Mouse (Mus musculus) frontal cortex, adult 2 months (tissue): ENCODE results near the gene Gm21560. TPM values are rescaled to one million over a fixed set of nuclear protein-coding genes. Genes with fewer than 3 reads are reported as not detected.
A peak's percentile ranks its signal among the peaks of the same experiment; 100 is the strongest.
"Not testable (repeated sequence)": the region's sequence is repeated elsewhere in the genome, so short reads cannot be mapped to it uniquely, and the experiment has no call there.

Experiments
- DNase-seq, 2 experiments: peaks; one replicate each; pipeline ENCODE4 v3.0.0; 2022; ENCODE audit warnings: low spot score in 1 of 2; ENCODE audit errors: extremely low spot score in 1 of 2
- polyA plus RNA-seq: library from polyadenylated mRNA; depleted of rRNA; stranded (reverse); fragments of >200 nt; gene quantifications from 2 replicates; pipeline ENCODE4 v1.2.3, GENCODE M21; 2012; rRNA removed

Gm21560 gene
- not detected in 2 replicates for polyA plus RNA-seq

GRCm38 (mm10) chr14:6219192-6219591 is at the start of gene Gm21560:
Gene Gm21560 (minus strand): TSS chr14:6219292.
- DNase-seq: not testable (repeated sequence)

- DNase-seq: peak in 1 of 2 experiments; percentile 1
Observed at GRCm38 (mm10) chr14:6163538-6163937, 55.6 kb downstream of the Gm21560 start.

GRCm38 (mm10) chr14:6161085-6161484 is 58.0 kb downstream of the Gm21560 start:
- DNase-seq: not testable (repeated sequence)

Other genes with a start within 250 kb of the Gm21560 start
- not detected in 2 replicates for gene Gm3453, start 240.2 kb downstream of the Gm21560 start, polyA plus RNA-seq
- not detected in 2 replicates for gene Gm6337, start 161.0 kb downstream of the Gm21560 start, polyA plus RNA-seq
- gene Gm8206, start 125.3 kb downstream of the Gm21560 start, polyA plus RNA-seq: 0.25 and 0.42 TPM in 2 replicates
- gene Gm3468, start 110.6 kb downstream of the Gm21560 start, polyA plus RNA-seq: 1.7 and 2.3 TPM in 2 replicates
- gene Gm3476, start 93.5 kb downstream of the Gm21560 start, polyA plus RNA-seq: not detected in 2 replicates
- 0.28 and 0.42 TPM in 2 replicates for gene Gm3411, start 68.0 kb upstream of the Gm21560 start, polyA plus RNA-seq
- not detected in 2 replicates for gene Gm21103, start 85.6 kb upstream of the Gm21560 start, polyA plus RNA-seq
- not detected in 2 replicates for gene Gm3618, start 124.4 kb upstream of the Gm21560 start, polyA plus RNA-seq
- not detected in 2 replicates for gene Gm16440, start 171.0 kb upstream of the Gm21560 start, polyA plus RNA-seq
- 0.76 and 1.0 TPM in 2 replicates for gene Gm3591, start 193.2 kb upstream of the Gm21560 start, polyA plus RNA-seq
- gene Gm3594, start 225.3 kb upstream of the Gm21560 start, polyA plus RNA-seq: not detected in 2 replicates